In the genomic region with DNA sequence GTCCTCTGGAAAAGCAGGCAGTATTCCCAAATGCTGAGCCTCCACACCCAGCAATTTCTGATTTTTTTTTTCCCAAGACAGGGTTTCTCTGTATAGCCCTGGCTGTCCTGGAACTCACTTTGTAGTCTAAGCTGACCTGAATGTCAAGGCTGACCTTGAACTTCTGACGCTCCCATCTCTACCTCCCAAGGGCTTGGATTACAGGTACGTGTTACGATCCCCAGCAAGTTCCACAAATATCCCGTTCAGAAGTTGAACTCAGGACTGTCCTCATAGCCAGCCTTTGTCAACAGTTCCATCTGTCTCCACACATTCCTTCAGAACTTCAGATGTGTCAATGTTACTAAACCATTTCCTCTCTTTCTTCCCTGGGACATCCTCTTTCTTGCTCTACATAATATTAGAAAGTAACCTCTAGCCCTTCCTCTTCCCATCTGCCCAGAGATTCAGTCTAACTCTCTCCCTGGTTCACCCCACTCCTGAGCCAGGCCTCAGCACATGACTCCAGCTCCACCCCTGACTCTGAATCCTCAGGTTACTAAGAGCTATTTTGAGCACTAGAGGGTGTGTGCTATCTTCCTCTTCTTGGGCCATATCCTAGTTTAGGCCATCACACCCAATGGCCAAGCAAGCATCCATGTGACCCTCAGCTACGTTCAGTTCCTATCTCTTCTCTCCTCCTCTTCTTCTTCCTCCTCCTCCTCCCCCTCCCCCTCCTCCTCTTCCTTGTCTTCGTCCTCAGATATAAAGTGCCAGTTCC, we compare ENCODE assay signal across 10 mouse cellular contexts. TPM values are rescaled to one million over a fixed set of nuclear protein-coding genes. Genes with fewer than 3 reads are reported as not detected.
DNase-seq lines count a peak whose midpoint lies in the region; ATAC-seq and TF ChIP-seq lines count a peak whose summit lies in the region.
"Had no signal": no experiment of that assay in that cellular context is flagged by ENCODE, and none has a peak within 500 bp of the region (broad histone marks: within the 10 kb centered on the region; RNA-seq: fewer than 3 reads in every experiment).

No protein-coding gene starts in this region.

- no peak overlapping the region for H3K9ac ChIP-seq in intestine, embryonic 15.5 days
- H3K9ac ChIP-seq in intestine, postnatal 0 days (ENCODE audit: low read depth, low read length) = no peak overlapping the region
- no peak overlapping the region for H3K9ac ChIP-seq in forebrain, embryonic 13.5 days
- no peak overlapping the region for H3K9ac ChIP-seq in midbrain, embryonic 14.5 days (replicated peaks; ENCODE audit: low read length)
- H3K9ac ChIP-seq: forebrain, embryonic 15.5 days had no signal

- DNase-seq in adipocyte (ENCODE audit: low spot score) = peak; percentile 37
- DNase-seq in heart, postnatal 10 days = peak; percentile 67 to 73
- DNase-seq in monocyte, adult 2 months (ENCODE audit: low read depth in 1 of 2, low spot score in 2 of 2) = peak; percentile 50 to 71
- DNase-seq in midbrain, embryonic 14.5 days = no peak
- DNase-seq in urinary bladder, postnatal 14 days (ENCODE audit: low spot score) = no peak
- DNase-seq: thymus, postnatal 25 days had no signal

- H3K27ac ChIP-seq in intestine, embryonic 15.5 days = 0 out of 2 replicates have a peak overlapping the region, but pooled peaks have one; percentile 13
- no peak overlapping the region for H3K27ac ChIP-seq in intestine, postnatal 0 days (ENCODE audit: low read depth, low read length)
- no peak overlapping the region for H3K27ac ChIP-seq in forebrain, embryonic 13.5 days
- H3K27ac ChIP-seq in midbrain, embryonic 14.5 days (replicated peaks; ENCODE audit: low read depth, low read length) = no peak overlapping the region
- H3K27ac ChIP-seq: forebrain, embryonic 15.5 days had no signal

- no peaks in the 10 kb centered on the region for H3K27me3 ChIP-seq in intestine, embryonic 15.5 days (replicated peaks)
- H3K27me3 ChIP-seq in intestine, postnatal 0 days (replicated peaks; ENCODE audit: control insufficient read depth, insufficient read depth, low read length) = no peaks in the 10 kb centered on the region
- no peaks in the 10 kb centered on the region for H3K27me3 ChIP-seq in forebrain, embryonic 13.5 days
- no peaks in the 10 kb centered on the region for H3K27me3 ChIP-seq in midbrain, embryonic 14.5 days (ENCODE audit: control insufficient read depth, insufficient read depth, low read length)
- H3K27me3 ChIP-seq: forebrain, embryonic 15.5 days had no signal

- no peak overlapping the region for H3K4me2 ChIP-seq in intestine, embryonic 15.5 days (replicated peaks)
- no peak overlapping the region for H3K4me2 ChIP-seq in intestine, postnatal 0 days (replicated peaks; ENCODE audit: low read depth)
- H3K4me2 ChIP-seq in forebrain, embryonic 13.5 days = no peak overlapping the region
- H3K4me2 ChIP-seq in midbrain, embryonic 14.5 days (ENCODE audit: low read length) = no peak overlapping the region
- H3K4me2 ChIP-seq: forebrain, embryonic 15.5 days had no signal

- no peak overlapping the region for H3K4me3 ChIP-seq in intestine, embryonic 15.5 days (replicated peaks)
- no peak overlapping the region for H3K4me3 ChIP-seq in intestine, postnatal 0 days (ENCODE audit: low read depth, low read length)
- H3K4me3 ChIP-seq in forebrain, embryonic 13.5 days = no peak overlapping the region
- H3K4me3 ChIP-seq in midbrain, embryonic 14.5 days (replicated peaks; ENCODE audit: low read depth, low read length) = no peak overlapping the region
- H3K4me3 ChIP-seq: forebrain, embryonic 15.5 days had no signal

- peaks cover 11% of the 10 kb centered on the region for H3K4me1 ChIP-seq in intestine, embryonic 15.5 days (replicated peaks)
- H3K4me1 ChIP-seq in intestine, postnatal 0 days (replicated peaks; ENCODE audit: control insufficient read depth, insufficient read depth, low read length) = peaks cover 10% of the 10 kb centered on the region; the same call in 1 of the 2 replicates
- peaks cover 21% of the 10 kb centered on the region for H3K4me1 ChIP-seq in forebrain, embryonic 13.5 days
- H3K4me1 ChIP-seq in midbrain, embryonic 14.5 days (ENCODE audit: control insufficient read depth, insufficient read depth, low read length) = peaks cover 15% of the 10 kb centered on the region

- TF ChIP-seq CTCF in intestine, postnatal 0 days (IDR thresholded peaks at IDR 0.05; ENCODE audit: low read depth) = no peak; the same call in 1 of the 2 replicates

- no peaks in the 10 kb centered on the region for H3K36me3 ChIP-seq in intestine, embryonic 15.5 days
- H3K36me3 ChIP-seq in intestine, postnatal 0 days (ENCODE audit: control insufficient read depth, insufficient read depth) = peaks cover under 1% of the 10 kb centered on the region; the same call in 1 of the 2 replicates
- no peaks in the 10 kb centered on the region; the same call in 1 of the 2 replicates for H3K36me3 ChIP-seq in forebrain, embryonic 13.5 days (ENCODE audit: poor library complexity, severe bottlenecking)
- H3K36me3 ChIP-seq in midbrain, embryonic 14.5 days (ENCODE audit: control insufficient read depth, insufficient read depth, low read length) = no peaks in the 10 kb centered on the region
- H3K36me3 ChIP-seq: forebrain, embryonic 15.5 days had no signal

- no peaks in the 10 kb centered on the region for H3K9me3 ChIP-seq in intestine, embryonic 15.5 days
- H3K9me3 ChIP-seq in intestine, postnatal 0 days (ENCODE audit: control insufficient read depth) = no peaks in the 10 kb centered on the region
- H3K9me3 ChIP-seq in forebrain, embryonic 13.5 days (replicated peaks) = no peaks in the 10 kb centered on the region
- H3K9me3 ChIP-seq in midbrain, embryonic 14.5 days (ENCODE audit: control insufficient read depth, low read length) = no peaks in the 10 kb centered on the region
- H3K9me3 ChIP-seq: forebrain, embryonic 15.5 days had no signal

- ATAC-seq in intestine, embryonic 15.5 days = no peak
- ATAC-seq in intestine, postnatal 0 days = no peak
- ATAC-seq in forebrain, embryonic 13.5 days = no peak
- no peak for ATAC-seq in midbrain, embryonic 14.5 days (ENCODE audit: low FRiP score, low TSS enrichment)
- ATAC-seq: forebrain, embryonic 15.5 days had no signal

- 69% methylated on average over 6 of the region's 6 CpGs for WGBS in intestine, embryonic 15.5 days
- WGBS in intestine, postnatal 0 days = 53% methylated on average over 6 of the region's 6 CpGs
- 89% methylated on average over 6 of the region's 6 CpGs for WGBS in forebrain, embryonic 13.5 days
- WGBS in midbrain, embryonic 14.5 days = 86% methylated on average over 6 of the region's 6 CpGs

- intact Hi-C loops in heart, postnatal 10 days (cut with DNase I) = no loop called here

RNA-seq across cellular contexts. Expression of a gene that starts 3.7 kb away (rescaled TPM):
- 10.0 and 11.5 TPM in 2 replicates for polyA plus RNA-seq in intestine, embryonic 15.5 days (2015; fragmentation: Nextera tagmentation; extraction: Ambion mirVana)
- 4.0 and 4.9 TPM in 2 replicates for polyA plus RNA-seq in intestine, postnatal 0 days (2015; fragmentation: Nextera tagmentation; extraction: Ambion mirVana)
- 10 to 100 TPM; 43.1 to 43.7 TPM for total RNA-seq in heart, postnatal 10 days (2021)
- 12.0 and 14.6 TPM in 2 replicates for polyA plus RNA-seq in forebrain, embryonic 13.5 days (2015; fragmentation: Nextera tagmentation; extraction: Ambion mirVana)
- 13.3 and 14.1 TPM in 2 replicates for polyA plus RNA-seq in midbrain, embryonic 14.5 days (2014; fragmentation: Nextera tagmentation; extraction: Ambion mirVana)

RNA-seq across cellular contexts. Expression of a gene that starts 4.4 kb away (rescaled TPM):
- polyA plus RNA-seq in intestine, embryonic 15.5 days (2015; fragmentation: Nextera tagmentation; extraction: Ambion mirVana) = 13.7 TPM in 2 replicates
- polyA plus RNA-seq in intestine, postnatal 0 days (2015; fragmentation: Nextera tagmentation; extraction: Ambion mirVana) = 21.1 and 22.3 TPM in 2 replicates
- total RNA-seq in heart, postnatal 10 days (2021) = 100 to 1,000 TPM; 156 to 159 TPM
- polyA plus RNA-seq in forebrain, embryonic 13.5 days (2015; fragmentation: Nextera tagmentation; extraction: Ambion mirVana) = 16.4 and 22.8 TPM in 2 replicates
- 50.5 and 53.0 TPM in 2 replicates for polyA plus RNA-seq in midbrain, embryonic 14.5 days (2014; fragmentation: Nextera tagmentation; extraction: Ambion mirVana)

RNA-seq across cellular contexts. Expression of a gene that starts 27.9 kb away (rescaled TPM):
- 114 and 141 TPM in 2 replicates for polyA plus RNA-seq in intestine, embryonic 15.5 days (2015; fragmentation: Nextera tagmentation; extraction: Ambion mirVana)
- polyA plus RNA-seq in intestine, postnatal 0 days (2015; fragmentation: Nextera tagmentation; extraction: Ambion mirVana) = 109 and 114 TPM in 2 replicates
- total RNA-seq in heart, postnatal 10 days (2021) = not detected
- polyA plus RNA-seq in forebrain, embryonic 13.5 days (2015; fragmentation: Nextera tagmentation; extraction: Ambion mirVana) = 0.18 TPM in 1 of 2 replicates, not detected in the other
- not detected in 2 replicates for polyA plus RNA-seq in midbrain, embryonic 14.5 days (2014; fragmentation: Nextera tagmentation; extraction: Ambion mirVana)

RNA-seq across cellular contexts. Expression of a gene that starts 35.6 kb away (rescaled TPM):
- 269 and 282 TPM in 2 replicates for polyA plus RNA-seq in intestine, embryonic 15.5 days (2015; fragmentation: Nextera tagmentation; extraction: Ambion mirVana)
- 248 and 266 TPM in 2 replicates for polyA plus RNA-seq in intestine, postnatal 0 days (2015; fragmentation: Nextera tagmentation; extraction: Ambion mirVana)
- total RNA-seq in heart, postnatal 10 days (2021) = 1,000 to 10,000 TPM; 1,017 to 1,070 TPM
- polyA plus RNA-seq in forebrain, embryonic 13.5 days (2015; fragmentation: Nextera tagmentation; extraction: Ambion mirVana) = 212 and 236 TPM in 2 replicates
- 221 and 247 TPM in 2 replicates for polyA plus RNA-seq in midbrain, embryonic 14.5 days (2014; fragmentation: Nextera tagmentation; extraction: Ambion mirVana)

RNA-seq across cellular contexts. Expression of a gene that starts 38.1 kb away (rescaled TPM):
- polyA plus RNA-seq in intestine, embryonic 15.5 days (2015; fragmentation: Nextera tagmentation; extraction: Ambion mirVana) = 87.9 and 97.1 TPM in 2 replicates
- polyA plus RNA-seq in intestine, postnatal 0 days (2015; fragmentation: Nextera tagmentation; extraction: Ambion mirVana) = 79.2 and 82.5 TPM in 2 replicates
- 10 to 100 TPM; 42.5 to 44.7 TPM for total RNA-seq in heart, postnatal 10 days (2021)
- polyA plus RNA-seq in forebrain, embryonic 13.5 days (2015; fragmentation: Nextera tagmentation; extraction: Ambion mirVana) = 153 and 156 TPM in 2 replicates
- polyA plus RNA-seq in midbrain, embryonic 14.5 days (2014; fragmentation: Nextera tagmentation; extraction: Ambion mirVana) = 142 and 144 TPM in 2 replicates

Comparison
In these comparisons a context has a peak if more than half of its experiments do, and no peak if none do; other contexts are left out.
1. DNase-seq: peak in adipocyte (single experiment), heart, postnatal 10 days (2 of 2) and monocyte, adult 2 months (2 of 2); none in midbrain, embryonic 14.5 days (single experiment) and urinary bladder, postnatal 14 days (single experiment).
2. RNA of a gene that starts 27.9 kb away (polyA plus RNA-seq): 114 to 141 TPM in intestine, embryonic 15.5 days and 109 to 114 TPM in intestine, postnatal 0 days; not detected in midbrain, embryonic 14.5 days and 0.18 TPM in forebrain, embryonic 13.5 days; every median in the first group is over 10 times any median in the second.